Mouse (Mus musculus) heart, postnatal 10 days (tissue): ENCODE measurements at regions not wholly inside any gene's neighbourhood (a gene's known extent, or its start where the extent isn't known, plus 50 kb on each side); places are given as distances from the start of the nearest gene placed in this dataset.

Source experiments
- microRNA-seq, 2 experiments: library from miRNA; unstranded; fragments of <30 nt; microRNA quantifications; one replicate each; pipeline ENCODE4 v1.2.0; 2022

Small RNA genes in the stretch of these regions (microRNA-seq; reads per million reads assigned to microRNA genes)
- gene Mir124a-2 = 0 reads per million in 2 experiments
